Mouse (Mus musculus) CH12.LX (cell line): ENCODE data around the gene Fam110a. TPM values are rescaled to one million over a fixed set of nuclear protein-coding genes. Genes with fewer than 3 reads are reported as not detected.
A peak's percentile ranks its signal among the peaks of the same experiment; 100 is the strongest.

Experiments
- DNase-seq: peaks from one replicate; pipeline ENCODE4 v3.0.0-alpha.2; 2013; ENCODE audit errors: extremely low read depth
- H3K27ac ChIP-seq: 2 replicates; pipeline ENCODE4 v1.5.1; 2012; ENCODE audit warnings: low read depth, mild to moderate bottlenecking, control low read depth, moderate library complexity; ENCODE audit not compliant: insufficient read depth
- H3K27me3 ChIP-seq: replicated peaks from 2 replicates; pipeline ENCODE3; 2012; ENCODE audit warnings: inconsistent platforms
- H3K36me3 ChIP-seq, 2 experiments: replicated peaks in 1 of 2; 2 replicates each; pipeline versions ENCODE3 to v1.6.1; 2012; ENCODE audit warnings: inconsistent platforms in 1 of 2, low read length in 1 of 2, mild to moderate bottlenecking in 1 of 2, mixed read lengths in 1 of 2, moderate library complexity in 1 of 2; ENCODE audit not compliant: control insufficient read depth in 1 of 2, insufficient read depth in 1 of 2
- H3K4me1 ChIP-seq, 2 experiments: 2 replicates each; pipeline ENCODE4 v1.6.1; 2012; ENCODE audit warnings: inconsistent platforms in 1 of 2, moderate library complexity in 1 of 2; ENCODE audit not compliant: insufficient read depth in 2 of 2, control insufficient read depth in 1 of 2
- H3K4me2 ChIP-seq: 2 replicates; pipeline ENCODE4 v1.6.1; 2012; ENCODE audit warnings: low read depth, mild to moderate bottlenecking, control low read depth; ENCODE audit not compliant: poor library complexity, insufficient read depth, severe bottlenecking
- H3K4me3 ChIP-seq, 3 experiments: fragments of 150-350 bp in 1 of 3; sonication (generic) in 1 of 3; replicated peaks in 1 of 3; 2 replicates each; pipeline versions ENCODE3 to v1.5.1; 2011 to 2012; ENCODE audit warnings: low read depth in 2 of 3, low read length in 2 of 3, mild to moderate bottlenecking in 2 of 3, moderate library complexity in 2 of 3, control low read depth in 1 of 3, improper control_type of control experiment in 1 of 3, inconsistent platforms in 1 of 3, mixed read lengths in 1 of 3; ENCODE audit not compliant: poor library complexity in 1 of 3
- H3K79me2 ChIP-seq: replicated peaks from 2 replicates; pipeline ENCODE4 v1.6.1; 2012; ENCODE audit warnings: mild to moderate bottlenecking, moderate library complexity; ENCODE audit not compliant: control insufficient read depth, poor library complexity, insufficient read depth, severe bottlenecking; ENCODE audit errors: extremely low read depth
- H3K9ac ChIP-seq: 2 replicates; pipeline ENCODE4 v1.6.1; 2012; ENCODE audit warnings: low read depth, mild to moderate bottlenecking, control low read depth, moderate library complexity; ENCODE audit not compliant: insufficient read depth
- H3K9me3 ChIP-seq: replicated peaks from 2 replicates; pipeline ENCODE3; 2012; ENCODE audit warnings: low read length, inconsistent platforms, mixed read lengths
- BHLHE40 ChIP-seq: IDR thresholded peaks from 2 replicates; pipeline ENCODE4 v1.6.1; 2011; ENCODE audit warnings: mild to moderate bottlenecking, low read depth, low read length, improper control_type of control experiment
- CHD1 ChIP-seq: IDR thresholded peaks from 2 replicates; pipeline ENCODE4 v1.6.1; 2012; ENCODE audit warnings: low read depth, low read length, improper control_type of control experiment, inconsistent platforms
- CHD2 ChIP-seq: IDR thresholded peaks from 2 replicates; pipeline ENCODE4 v1.6.1; 2011; ENCODE audit warnings: low read length, improper control_type of control experiment
- E2F4 ChIP-seq: IDR thresholded peaks from 2 replicates; pipeline ENCODE4 v1.6.1; 2011; ENCODE audit warnings: low read depth, low read length, improper control_type of control experiment; ENCODE audit not compliant: insufficient replicate concordance
- ELF1 ChIP-seq: IDR thresholded peaks from 2 replicates; pipeline ENCODE4 v1.6.1; 2014; ENCODE audit warnings: low read depth, mild to moderate bottlenecking, inconsistent platforms, low read length, improper control_type of control experiment
- ETS1 ChIP-seq: conservative IDR thresholded peaks from 2 replicates; pipeline ENCODE4 v1.6.1; 2012; ENCODE audit warnings: low read depth, mild to moderate bottlenecking, inconsistent platforms, low read length, improper control_type of control experiment, moderate library complexity
- HCFC1 ChIP-seq: IDR thresholded peaks from 2 replicates; pipeline ENCODE4 v1.6.1; 2012; ENCODE audit warnings: low read depth, mild to moderate bottlenecking, inconsistent platforms, low read length, improper control_type of control experiment
- IRF4 ChIP-seq: IDR thresholded peaks from 2 replicates; pipeline ENCODE4 v1.6.1; 2014; ENCODE audit warnings: low read depth, mild to moderate bottlenecking, inconsistent platforms, low read length, improper control_type of control experiment
- JUN ChIP-seq: IDR thresholded peaks from 2 replicates; pipeline ENCODE4 v1.6.1; 2011; ENCODE audit warnings: low read depth, mild to moderate bottlenecking, low read length, improper control_type of control experiment, moderate library complexity; ENCODE audit not compliant: insufficient read depth
- MAFK ChIP-seq: IDR thresholded peaks from 2 replicates; pipeline ENCODE4 v1.6.1; 2011; ENCODE audit warnings: low read length, improper control_type of control experiment; ENCODE audit not compliant: insufficient replicate concordance
- MXI1 ChIP-seq: IDR thresholded peaks from 2 replicates; pipeline ENCODE4 v1.6.1; 2011; ENCODE audit warnings: mild to moderate bottlenecking, low read depth, low read length, improper control_type of control experiment
- MYC ChIP-seq: IDR thresholded peaks from 2 replicates; pipeline ENCODE4 v1.6.1; 2011; ENCODE audit warnings: low read depth, mild to moderate bottlenecking, improper control_type of control experiment, low read length
- PAX5 ChIP-seq: IDR thresholded peaks from 2 replicates; pipeline ENCODE4 v1.6.1; 2012; ENCODE audit warnings: low read length, inconsistent platforms, mixed read lengths
- SIN3A ChIP-seq: IDR thresholded peaks from 2 replicates; pipeline ENCODE4 v1.6.1; 2012; ENCODE audit warnings: low read length, improper control_type of control experiment, inconsistent platforms
- SMC3 ChIP-seq: IDR thresholded peaks from 2 replicates; pipeline ENCODE4 v1.6.1; 2011; ENCODE audit warnings: low read depth, low read length, improper control_type of control experiment
- TBP ChIP-seq: conservative IDR thresholded peaks from 2 replicates; pipeline ENCODE4 v1.6.1; 2011; ENCODE audit warnings: low read depth, low read length, improper control_type of control experiment
- TCF12 ChIP-seq: IDR thresholded peaks from 2 replicates; pipeline ENCODE4 v1.6.1; 2014; ENCODE audit warnings: low read depth, mild to moderate bottlenecking, inconsistent platforms, low read length, improper control_type of control experiment
- UBTF ChIP-seq: IDR thresholded peaks from 2 replicates; pipeline ENCODE4 v1.6.1; 2012; ENCODE audit warnings: low read depth, mild to moderate bottlenecking, inconsistent platforms, low read length, improper control_type of control experiment, moderate library complexity
- ZC3H11A ChIP-seq: IDR thresholded peaks from 2 replicates; pipeline ENCODE4 v1.6.1; 2012; ENCODE audit warnings: low read depth, mild to moderate bottlenecking, inconsistent platforms, low read length, improper control_type of control experiment
- ZMIZ1 ChIP-seq: IDR thresholded peaks from 2 replicates; pipeline ENCODE4 v1.6.1; 2012; ENCODE audit warnings: low read depth, mild to moderate bottlenecking, inconsistent platforms, low read length, improper control_type of control experiment
- dilution Hi-C: fragments of 300-500 bp; cut with MboI; formaldehyde crosslinking; loops from 2 replicates; pipeline ENCODE4 v1.14.3; 2020; ENCODE audit warnings: low sequenced_read_pairs; ENCODE audit not compliant: extremely low pct_unique_long_range_greater_than_20kb, extremely low pct_ligation_motif_present
- in situ Hi-C: fragments of 300-500 bp; cut with MboI; formaldehyde crosslinking; loops from 3 replicates; pipeline ENCODE4 v1.14.3; 2019; ENCODE audit warnings: low sequenced_read_pairs, low pct_ligation_motif_present, low pct_unique_long_range_greater_than_20kb, mixed read lengths
- polyA plus RNA-seq: library from polyadenylated mRNA; unstranded; fragments of >175 nt; gene quantifications from 2 replicates; pipeline ENCODE4 v1.2.1, GENCODE M21; 2012; ENCODE audit warnings: low read depth; ENCODE audit not compliant: insufficient read length
- total RNA-seq, 2 experiments: library from RNA; depleted of rRNA; stranded (reverse); fragments of 300-350 nt in 1 of 2; fragments of >200 nt in 1 of 2; gene quantifications; 2 replicates each; pipeline ENCODE4 v1.2.3; 2012 to 2014

Gene Fam110a
- total and polyA plus RNA-seq, 3 experiments, result 3.7 to 9.8 (median 6.3) TPM

GRCm38 (mm10) chr2:151978494-151978893 lies 1.5 kb downstream of the Fam110a start:
- Histone ChIP-seq H3K9me3 (no peaks in the 10 kb centered on the region), H3K36me3 (peaks cover 2 to 24% of the 10 kb centered on the region in 2 experiments), H3K9ac (no peak overlapping the region), H3K4me3 (peak overlapping the region in 2 of 3 experiments; percentile 25 to 91), H3K27ac (peak overlapping the region; percentile 67), H3K4me2 (peak overlapping the region; percentile 57), H3K79me2 (no peaks in the 10 kb centered on the region; the same call in 1 of the 2 replicates), H3K27me3 (peaks cover 2% of the 10 kb centered on the region), H3K4me1 (peaks cover 27 to 56% of the 10 kb centered on the region in 2 experiments)
- in situ Hi-C loops, result loop anchor here (5.0 kb wide), 1 partner anchor 36 kb away; no protein-coding TSS in a partner anchor
- dilution Hi-C loops, result no loop called here
- peak; percentile 58; the same call in 1 of the 2 replicates for TF ChIP-seq SIN3A
- TF ChIP-seq IRF4, result 0 out of 2 replicates have a peak, but pooled peaks have one; percentile 18
- 0 out of 2 replicates have a peak, but pooled peaks have one; percentile 12 for TF ChIP-seq BHLHE40
- no peak for TF ChIP-seq CHD1
- no peak for DNase-seq

GRCm38 (mm10) chr2:151977689-151978440 lies 2.2 kb downstream of the Fam110a start:
- Histone ChIP-seq H3K4me1 (peaks cover 30 to 62% of the 10 kb centered on the region in 2 experiments), H3K9me3 (no peaks in the 10 kb centered on the region), H3K27me3 (peaks cover 2% of the 10 kb centered on the region), H3K4me3 (peak overlapping the region in 1 of 3 experiments; percentile 10), H3K79me2 (no peaks in the 10 kb centered on the region; the same call in 1 of the 2 replicates), H3K27ac (peak overlapping the region; percentile 67), H3K36me3 (peaks cover 2 to 24% of the 10 kb centered on the region in 2 experiments), H3K9ac (peak overlapping the region; percentile 46; the same call in 1 of the 2 replicates), H3K4me2 (peak overlapping the region; percentile 57)
- dilution Hi-C loops, result no loop called here
- TF ChIP-seq CHD2 (no peak), ELF1 (peak; percentile 54; the same call in 1 of the 2 replicates)
- in situ Hi-C loops, result loop anchor here (5.0 kb wide), 1 partner anchor 36 kb away; no protein-coding TSS in a partner anchor
- peak; percentile 39 for DNase-seq

GRCm38 (mm10) chr2:151976067-151976466 lies 4.0 kb downstream of the Fam110a start:
- Histone ChIP-seq H3K4me3 (no peak overlapping the region), H3K79me2 (peaks cover 6% of the 10 kb centered on the region), H3K9ac (no peak overlapping the region), H3K4me2 (no peak overlapping the region), H3K27me3 (no peaks in the 10 kb centered on the region), H3K36me3 (peaks cover 2 to 32% of the 10 kb centered on the region in 2 experiments), H3K9me3 (no peaks in the 10 kb centered on the region), H3K27ac (no peak overlapping the region), H3K4me1 (peaks cover 41 to 80% of the 10 kb centered on the region in 2 experiments)
- DNase-seq, result no peak
- TF ChIP-seq HCFC1, result no peak
- TF ChIP-seq CHD2, result no peak
- no peak for TF ChIP-seq PAX5
- no peak for TF ChIP-seq IRF4
- no peak for TF ChIP-seq ZC3H11A
- no peak for TF ChIP-seq SMC3
- no peak for TF ChIP-seq MYC
- TF ChIP-seq E2F4, result no peak
- TF ChIP-seq TBP, result no peak
- no peak for TF ChIP-seq MXI1
- TF ChIP-seq UBTF, result no peak
- TF ChIP-seq CHD1, result no peak
- no peak for TF ChIP-seq ETS1
- no peak for TF ChIP-seq JUN
- TF ChIP-seq MAFK, result no peak
- TF ChIP-seq TCF12, result no peak
- no peak for TF ChIP-seq ZMIZ1
- dilution Hi-C loops (no loop called here), in situ Hi-C loops (loop anchor here (5.0 kb wide), 1 partner anchor 34 kb away; no protein-coding TSS in a partner anchor)
